Mouse (Mus musculus): ENCODE data around the gene Ptgs1. TPM values are rescaled to one million over a fixed set of nuclear protein-coding genes. Genes with fewer than 3 reads are reported as not detected.

Gene Ptgs1
- polyA plus RNA-seq, 1 experiment from 2014 or later: 3.4 TPM

GRCm38 (mm10) chr2:36237557-36237956 is 7.3 kb downstream of the Ptgs1 start:
- Histone ChIP-seq H3K4me1 (0 out of 2 replicates have a peak, but pooled peaks cover 4% of the 10 kb centered on the region), H3K9ac (replicated peaks) (no peak overlapping the region), H3K4me2 (replicated peaks) (no peak overlapping the region), H3K27ac (replicated peaks) (no peak overlapping the region), H3K36me3 (no peaks in the 10 kb centered on the region), H3K4me3 (no peak overlapping the region), H3K9me3 (no peaks in the 10 kb centered on the region), H3K27me3 (no peaks in the 10 kb centered on the region)
- WGBS: 89% methylated on average over 6 of the region's 6 CpGs
- ATAC-seq (replicated peaks): no peak

GRCm38 (mm10) chr2:36238467-36238866 is 8.2 kb downstream of the Ptgs1 start:
- H3K4me2 ChIP-seq (replicated peaks): no peak overlapping the region
- no peak for ATAC-seq (replicated peaks)
- no peak overlapping the region for H3K9ac ChIP-seq (replicated peaks)
- no peaks in the 10 kb centered on the region for H3K9me3 ChIP-seq
- no peaks in the 10 kb centered on the region for H3K36me3 ChIP-seq
- 70% methylated on average over 3 of the region's 3 CpGs for WGBS
- no peak overlapping the region for H3K4me3 ChIP-seq
- no peak overlapping the region for H3K27ac ChIP-seq (replicated peaks)
- no peaks in the 10 kb centered on the region for H3K27me3 ChIP-seq
- H3K4me1 ChIP-seq: 0 out of 2 replicates have a peak, but pooled peaks cover 4% of the 10 kb centered on the region

GRCm38 (mm10) chr2:36238951-36239350 is 8.7 kb downstream of the Ptgs1 start:
- no peaks in the 10 kb centered on the region for H3K9me3 ChIP-seq
- H3K9ac ChIP-seq (replicated peaks): no peak overlapping the region
- 82% methylated on average over 2 of the region's 2 CpGs for WGBS
- H3K4me2 ChIP-seq (replicated peaks): no peak overlapping the region
- H3K4me1 ChIP-seq: 0 out of 2 replicates have a peak, but pooled peaks cover 4% of the 10 kb centered on the region
- no peak for ATAC-seq (replicated peaks)
- H3K36me3 ChIP-seq: no peaks in the 10 kb centered on the region
- H3K4me3 ChIP-seq: no peak overlapping the region
- H3K27me3 ChIP-seq: no peaks in the 10 kb centered on the region
- H3K27ac ChIP-seq (replicated peaks): no peak overlapping the region

- Histone ChIP-seq H3K27me3 (no peaks in the 10 kb centered on the region), H3K9me3 (no peaks in the 10 kb centered on the region), H3K4me1 (no peaks in the 10 kb centered on the region), H3K4me3 (no peak overlapping the region), H3K9ac (replicated peaks) (no peak overlapping the region), H3K27ac (replicated peaks) (no peak overlapping the region), H3K4me2 (replicated peaks) (no peak overlapping the region), H3K36me3 (no peaks in the 10 kb centered on the region)
- ATAC-seq (replicated peaks): no peak
- WGBS: 88% methylated on average over 13 of the region's 13 CpGs
These were observed 12.3 kb downstream of the Ptgs1 start for GRCm38 (mm10) chr2:36242514-36242913.

GRCm38 (mm10) chr2:36243296-36243891 is 13.2 kb downstream of the Ptgs1 start:
- no peak overlapping the region for H3K4me3 ChIP-seq
- no peaks in the 10 kb centered on the region for H3K4me1 ChIP-seq
- no peak overlapping the region for H3K4me2 ChIP-seq (replicated peaks)
- no peaks in the 10 kb centered on the region for H3K27me3 ChIP-seq
- H3K36me3 ChIP-seq: no peaks in the 10 kb centered on the region
- no peak overlapping the region for H3K9ac ChIP-seq (replicated peaks)
- WGBS: 84% methylated on average over 9 of the region's 9 CpGs
- H3K9me3 ChIP-seq: no peaks in the 10 kb centered on the region
- ATAC-seq (replicated peaks): no peak
- no peak overlapping the region for H3K27ac ChIP-seq (replicated peaks)

DNA sequence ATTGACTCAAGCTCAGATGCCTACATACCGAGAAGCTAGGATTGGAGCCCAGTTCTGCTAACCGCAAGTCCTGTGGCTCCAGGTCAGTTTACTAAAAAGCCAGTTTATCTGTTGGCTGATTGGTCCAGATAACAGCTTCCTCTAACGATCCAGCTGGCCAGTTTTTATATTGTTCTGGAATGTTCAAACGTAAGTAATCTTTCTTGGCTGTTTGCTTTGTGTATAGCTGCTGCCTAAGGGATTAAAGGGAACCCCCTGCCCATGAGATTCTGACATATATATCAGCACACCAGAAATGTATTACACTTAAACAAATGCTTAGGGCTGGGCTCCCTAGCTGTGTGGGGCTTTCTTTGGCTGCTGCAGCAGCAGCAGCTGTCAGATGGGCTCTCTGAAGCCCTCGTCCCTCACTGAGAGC is 13.7 kb downstream of the Ptgs1 start:
- Histone ChIP-seq H3K9me3 (no peaks in the 10 kb centered on the region), H3K4me2 (replicated peaks) (no peak overlapping the region), H3K36me3 (no peaks in the 10 kb centered on the region), H3K27me3 (no peaks in the 10 kb centered on the region), H3K9ac (replicated peaks) (no peak overlapping the region), H3K4me1 (no peaks in the 10 kb centered on the region), H3K4me3 (no peak overlapping the region), H3K27ac (replicated peaks) (no peak overlapping the region)
- WGBS: 32% methylated on average over 5 of the region's 5 CpGs
- no peak for ATAC-seq (replicated peaks)

DNA sequence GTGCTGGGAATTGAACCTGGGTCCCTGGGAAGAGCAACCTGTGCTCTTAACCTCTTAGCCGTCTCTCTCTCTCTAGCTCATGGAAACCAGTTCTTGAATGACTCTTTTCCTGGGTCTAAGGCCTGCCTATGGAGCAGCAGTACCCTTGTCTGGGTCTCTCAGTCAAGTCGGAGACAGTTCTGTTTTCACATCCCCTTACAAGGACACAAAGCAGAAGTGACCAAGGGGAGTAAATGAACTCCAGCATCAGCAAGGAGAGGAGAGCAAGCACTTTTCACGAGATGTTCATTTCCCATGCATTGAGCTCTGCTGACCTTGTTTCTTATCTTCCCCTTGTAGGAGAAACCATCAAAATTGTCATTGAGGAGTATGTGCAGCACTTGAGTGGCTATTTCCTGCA is 14.5 kb downstream of the Ptgs1 start:
- no peaks in the 10 kb centered on the region for H3K27me3 ChIP-seq
- no peak overlapping the region for H3K4me2 ChIP-seq (replicated peaks)
- H3K27ac ChIP-seq (replicated peaks): no peak overlapping the region
- no peaks in the 10 kb centered on the region for H3K4me1 ChIP-seq
- no peak for ATAC-seq (replicated peaks)
- H3K9ac ChIP-seq (replicated peaks): no peak overlapping the region
- H3K9me3 ChIP-seq: no peaks in the 10 kb centered on the region
- H3K36me3 ChIP-seq: no peaks in the 10 kb centered on the region
- WGBS: 91% methylated on average over 3 of the region's 3 CpGs
- no peak overlapping the region for H3K4me3 ChIP-seq

- no peaks in the 10 kb centered on the region for H3K27me3 ChIP-seq
- no peaks in the 10 kb centered on the region for H3K36me3 ChIP-seq
- no peaks in the 10 kb centered on the region for H3K4me1 ChIP-seq
- no peak overlapping the region for H3K27ac ChIP-seq (replicated peaks)
- no peak overlapping the region for H3K4me3 ChIP-seq
- no peaks in the 10 kb centered on the region for H3K9me3 ChIP-seq
- 85% methylated on average over 3 of the region's 3 CpGs for WGBS
- ATAC-seq (replicated peaks): no peak
- no peak overlapping the region for H3K4me2 ChIP-seq (replicated peaks)
- no peak overlapping the region for H3K9ac ChIP-seq (replicated peaks)
These were observed 17.7 kb downstream of the Ptgs1 start for GRCm38 (mm10) chr2:36247964-36248363.

DNA sequence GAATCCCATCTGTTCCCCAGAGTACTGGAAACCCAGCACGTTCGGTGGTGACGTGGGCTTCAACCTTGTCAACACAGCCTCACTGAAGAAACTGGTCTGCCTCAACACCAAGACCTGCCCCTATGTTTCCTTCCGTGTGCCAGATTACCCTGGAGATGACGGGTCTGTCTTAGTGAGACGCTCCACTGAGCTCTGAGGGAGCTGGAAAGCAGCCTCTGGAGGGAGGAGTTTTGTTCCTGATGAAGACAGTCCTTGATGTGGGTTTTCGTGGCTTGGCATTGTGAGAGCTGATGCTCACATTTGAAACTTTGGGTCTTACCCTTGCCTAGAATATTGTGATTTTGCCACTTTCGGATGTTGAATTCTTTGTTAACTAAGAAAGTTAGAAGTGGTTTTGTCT is 20.9 kb downstream of the Ptgs1 start:
- Histone ChIP-seq H3K9ac (replicated peaks) (no peak overlapping the region), H3K4me2 (replicated peaks) (no peak overlapping the region), H3K9me3 (no peaks in the 10 kb centered on the region), H3K36me3 (no peaks in the 10 kb centered on the region), H3K4me3 (no peak overlapping the region), H3K4me1 (no peaks in the 10 kb centered on the region), H3K27ac (replicated peaks) (no peak overlapping the region), H3K27me3 (no peaks in the 10 kb centered on the region)
- no peak for ATAC-seq (replicated peaks)
- 83% methylated on average over 8 of the region's 8 CpGs for WGBS

- H3K36me3 ChIP-seq: no peaks in the 10 kb centered on the region
- WGBS: 93% methylated on average over 4 of the region's 4 CpGs
- no peak overlapping the region for H3K27ac ChIP-seq (replicated peaks)
- no peaks in the 10 kb centered on the region for H3K4me1 ChIP-seq
- no peaks in the 10 kb centered on the region for H3K27me3 ChIP-seq
- H3K4me3 ChIP-seq: no peak overlapping the region
- H3K4me2 ChIP-seq (replicated peaks): no peak overlapping the region
- no peaks in the 10 kb centered on the region for H3K9me3 ChIP-seq
- no peak overlapping the region for H3K9ac ChIP-seq (replicated peaks)
- ATAC-seq (replicated peaks): no peak
These were observed 22.3 kb downstream of the Ptgs1 start for GRCm38 (mm10) chr2:36252505-36252904.

GRCm38 (mm10) chr2:36254445-36254844 is 24.2 kb downstream of the Ptgs1 start:
- Histone ChIP-seq H3K36me3 (no peaks in the 10 kb centered on the region), H3K27me3 (no peaks in the 10 kb centered on the region), H3K27ac (replicated peaks) (no peak overlapping the region), H3K9me3 (no peaks in the 10 kb centered on the region), H3K4me1 (no peaks in the 10 kb centered on the region), H3K4me3 (no peak overlapping the region), H3K4me2 (replicated peaks) (no peak overlapping the region), H3K9ac (replicated peaks) (no peak overlapping the region)
- 67% methylated on average over 2 of the region's 2 CpGs for WGBS
- ATAC-seq (replicated peaks): no peak

DNA sequence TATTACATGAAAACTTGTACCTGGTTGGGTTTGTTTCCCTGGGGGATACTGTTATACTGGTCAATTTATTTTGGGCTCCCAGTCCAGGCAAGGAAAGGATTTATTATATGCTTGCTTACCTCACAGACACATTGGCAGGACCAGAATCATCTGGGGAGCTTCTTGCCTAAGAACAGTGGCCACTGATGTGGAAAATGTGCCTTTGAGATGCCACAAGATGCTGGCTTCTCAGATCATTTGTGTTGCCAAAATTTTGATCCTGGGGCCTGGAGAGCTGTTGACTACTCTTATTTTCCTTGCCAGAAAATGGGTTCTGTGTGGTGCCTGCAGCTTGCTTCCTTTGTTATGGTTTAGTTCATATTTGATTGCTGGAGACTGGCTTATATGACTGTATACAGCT is 26.7 kb downstream of the Ptgs1 start:
- H3K4me2 ChIP-seq (replicated peaks): no peak overlapping the region
- H3K36me3 ChIP-seq: no peaks in the 10 kb centered on the region
- H3K4me1 ChIP-seq: no peaks in the 10 kb centered on the region
- H3K9ac ChIP-seq (replicated peaks): no peak overlapping the region
- no peaks in the 10 kb centered on the region for H3K9me3 ChIP-seq
- no peaks in the 10 kb centered on the region for H3K27me3 ChIP-seq
- H3K4me3 ChIP-seq: no peak overlapping the region
- no peak overlapping the region for H3K27ac ChIP-seq (replicated peaks)
- no peak for ATAC-seq (replicated peaks)

- no peak for ATAC-seq (replicated peaks)
- Histone ChIP-seq H3K9me3 (no peaks in the 10 kb centered on the region), H3K4me3 (no peak overlapping the region), H3K36me3 (no peaks in the 10 kb centered on the region), H3K4me2 (replicated peaks) (no peak overlapping the region), H3K4me1 (no peaks in the 10 kb centered on the region), H3K27ac (replicated peaks) (no peak overlapping the region), H3K27me3 (no peaks in the 10 kb centered on the region), H3K9ac (replicated peaks) (no peak overlapping the region)
- 81% methylated on average over 4 of the region's 4 CpGs for whole genome bisulfite sequencing
These were observed 29.2 kb downstream of the Ptgs1 start for GRCm38 (mm10) chr2:36259382-36259781.
